Mouse (Mus musculus) adrenal gland, postnatal 10 days (tissue): ENCODE measurements around the gene Papss2. TPM values are rescaled to one million over a fixed set of nuclear protein-coding genes. Genes with fewer than 3 reads are reported as not detected.

Experiments
- DNase-seq: peaks from one replicate; pipeline ENCODE4 v3.0.0; 2021; ENCODE audit warnings: mixed read lengths
- long read RNA-seq, 2 experiments: library from polyadenylated mRNA; stranded (forward); transcript quantifications; one replicate each; pipeline ENCODE4 v2.0.0; 2021
- total RNA-seq, 2 experiments: library from RNA; stranded (reverse); gene quantifications; 2 replicates each; pipeline ENCODE4 v1.2.3; 2021

Papss2 gene
- 10 to 100 TPM; 24.5 to 34.6 TPM for total RNA-seq
- long read RNA-seq, experiment 1, transcript Papss2-202 (12 exons, 2,047 nt), result major isoform, 5 of 17 reads
- long read RNA-seq, experiment 1, partial matches to known transcripts, result 5 of 17 reads
- long read RNA-seq, experiment 1, other reads (novel, unspliced or antisense), result 6 of 17 reads
- long read RNA-seq, experiment 2, transcript Papss2-202 (12 exons, 2,047 nt), result major isoform, 5 of 6 reads
- long read RNA-seq, experiment 2, partial matches to known transcripts, result 1 of 6 reads
- long read RNA-seq, experiment 2, other reads (novel, unspliced or antisense), result 0 of 6 reads

GRCm38 (mm10) chr19:32595506-32596286 is at the start of gene Papss2:
Papss2 (plus strand) TSS chr19:32595790.
- peak; percentile 83 for DNase-seq

GRCm38 (mm10) chr19:32547396-32547795 is 48.2 kb upstream of the Papss2 start:
- no peak for DNase-seq

- DNase-seq, result no peak
Observed at GRCm38 (mm10) chr19:32548202-32548601, 47.4 kb upstream of the Papss2 start.

- DNase-seq, result no peak
Observed at GRCm38 (mm10) chr19:32550446-32550845, 45.1 kb upstream of the Papss2 start.

GRCm38 (mm10) chr19:32551442-32551841 is 44.1 kb upstream of the Papss2 start:
- DNase-seq, result no peak

GRCm38 (mm10) chr19:32552106-32552505 is 43.5 kb upstream of the Papss2 start:
- no peak for DNase-seq

GRCm38 (mm10) chr19:32553310-32553709 is 42.3 kb upstream of the Papss2 start:
- no peak for DNase-seq

GRCm38 (mm10) chr19:32555257-32555656 is 40.3 kb upstream of the Papss2 start:
- DNase-seq, result no peak

- no peak for DNase-seq
Observed at GRCm38 (mm10) chr19:32567025-32567424, 28.6 kb upstream of the Papss2 start.

GRCm38 (mm10) chr19:32567447-32567846 is 28.1 kb upstream of the Papss2 start:
- DNase-seq, result no peak

- no peak for DNase-seq
Observed at GRCm38 (mm10) chr19:32568470-32568869, 27.1 kb upstream of the Papss2 start.

- DNase-seq, result no peak
Observed at GRCm38 (mm10) chr19:32568961-32569653, 26.5 kb upstream of the Papss2 start.

- no peak for DNase-seq
Observed at GRCm38 (mm10) chr19:32569725-32570124, 25.9 kb upstream of the Papss2 start.

GRCm38 (mm10) chr19:32572191-32572590 is 23.4 kb upstream of the Papss2 start:
- DNase-seq, result no peak

- peak; percentile 65 for DNase-seq
Observed at GRCm38 (mm10) chr19:32573259-32573658, 22.3 kb upstream of the Papss2 start.

- DNase-seq, result no peak
Observed at GRCm38 (mm10) chr19:32574846-32575245, 20.7 kb upstream of the Papss2 start.

- no peak for DNase-seq
Observed at GRCm38 (mm10) chr19:32577749-32578148, 17.8 kb upstream of the Papss2 start.

GRCm38 (mm10) chr19:32583091-32583766 is 12.4 kb upstream of the Papss2 start:
- no peak for DNase-seq

GRCm38 (mm10) chr19:32587727-32588126 is 7.9 kb upstream of the Papss2 start:
- no peak for DNase-seq

GRCm38 (mm10) chr19:32592749-32593148 is 2.8 kb upstream of the Papss2 start:
- DNase-seq, result no peak

- no peak for DNase-seq
Observed at GRCm38 (mm10) chr19:32593870-32594269, 1.7 kb upstream of the Papss2 start.

- no peak for DNase-seq
Observed at GRCm38 (mm10) chr19:32595131-32595505, 472 bp upstream of the Papss2 start.
